Mouse (Mus musculus): ENCODE results near the gene Klk11.

DNA sequence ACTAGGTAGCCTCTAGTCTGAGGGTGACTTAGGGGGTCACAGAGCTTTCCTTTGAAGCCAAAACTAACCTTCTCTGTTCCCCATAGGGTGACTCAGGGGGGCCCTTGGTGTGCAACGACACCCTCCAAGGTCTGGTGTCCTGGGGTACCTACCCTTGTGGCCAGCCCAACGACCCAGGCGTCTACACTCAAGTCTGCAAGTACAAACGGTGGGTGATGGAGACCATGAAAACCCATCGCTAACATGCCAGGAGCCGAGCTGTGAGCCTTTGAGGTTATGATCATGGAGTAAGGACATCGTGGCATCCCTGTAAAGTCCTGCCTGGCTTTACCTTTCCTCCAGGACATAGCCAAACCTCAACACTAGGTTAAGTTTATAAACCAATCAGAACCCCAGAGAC is 40.8 kb downstream of the Klk11 start:
- no peak for TF ChIP-seq EP300 (IDR thresholded peaks at IDR 0.05; ENCODE audit: low read depth)
- TF ChIP-seq CTCF (IDR thresholded peaks at IDR 0.05; ENCODE audit: low read depth) = no peak
